Mouse (Mus musculus): ENCODE measurements around the gene Cntn1. TPM values are rescaled to one million over a fixed set of nuclear protein-coding genes. Genes with fewer than 3 reads are reported as not detected.

Cntn1 gene
- polyA plus RNA-seq, 1 experiment from 2014 or later, result 1.8 TPM

DNA sequence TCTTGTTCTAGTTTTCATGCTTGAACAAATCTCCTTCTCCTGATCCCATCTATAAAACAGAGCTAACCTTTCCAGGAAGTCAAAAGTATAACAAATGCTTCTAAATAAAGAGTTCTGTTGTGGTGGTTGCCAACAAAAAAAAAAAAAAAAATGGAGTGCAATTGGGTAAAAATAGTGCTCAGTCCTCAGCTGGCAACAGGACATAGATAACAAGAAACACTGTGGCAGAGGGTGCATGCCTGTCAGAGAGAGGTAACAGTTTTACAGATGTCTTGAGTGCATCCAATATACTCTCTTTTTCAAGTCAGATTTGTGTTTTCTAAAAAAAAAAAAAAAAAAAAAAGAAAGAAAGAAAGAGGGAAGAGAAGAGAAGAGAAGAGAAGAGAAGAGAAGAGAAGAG, 313.6 kb downstream of the Cntn1 start:
- ATAC-seq (ENCODE audit: low FRiP score, low read depth), result no peak

More for the DNA sequence above, 313.6 kb downstream of the Cntn1 start:
- Histone ChIP-seq H3K27me3 (0 out of 2 replicates have a peak, but pooled peaks cover 3% of the 10 kb centered on the region), H3K4me1 (0 out of 2 replicates have a peak, but pooled peaks cover 2% of the 10 kb centered on the region), H3K4me3 (no peak overlapping the region), H3K9me3 (no peaks in the 10 kb centered on the region), H3K9ac (no peak overlapping the region), H3K36me3 (no peaks in the 10 kb centered on the region), H3K27ac (no peak overlapping the region), H3K4me2 (replicated peaks) (no peak overlapping the region)

Other genes starting within 250 kb of the Cntn1 start
- gene Smgc, start 212.9 kb upstream of the Cntn1 start, polyA plus RNA-seq (2015; fragmentation: Nextera tagmentation; extraction: Ambion mirVana), result not detected in 2 replicates